Mouse (Mus musculus): ENCODE measurements at regions not wholly inside any gene's neighbourhood (a gene's known extent, or its start where the extent isn't known, plus 50 kb on each side); places are given as distances from the start of the nearest gene placed in this dataset.

- no peak for DNase-seq (ENCODE audit: low spot score in 2 of 2)
These were observed 87.1 kb upstream of the Tmem150c start for GRCm38 (mm10) chr5:100246709-100247108.

DNA sequence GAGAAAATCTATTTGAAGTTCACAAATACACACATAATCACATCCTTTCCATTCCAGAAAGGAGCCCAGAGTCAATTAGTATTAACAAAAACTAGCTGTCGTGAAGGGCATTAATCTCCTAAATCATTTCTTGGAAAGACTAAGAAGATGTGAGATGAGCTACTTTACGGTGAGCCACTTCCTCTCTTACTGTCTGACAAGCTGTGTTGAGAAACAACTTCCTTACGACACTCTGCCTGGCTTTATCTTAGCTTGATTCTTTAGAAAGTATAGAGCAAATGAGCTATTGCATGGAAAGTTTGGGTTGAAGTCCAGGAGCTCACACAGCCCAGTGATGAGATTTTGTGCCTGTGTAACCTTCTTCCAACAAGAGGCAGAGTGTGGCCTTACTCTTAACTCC is 85.2 kb upstream of the Tmem150c start:
- DNase-seq (ENCODE audit: low spot score in 2 of 2): no peak

- peak; percentile 38 to 52 for DNase-seq (ENCODE audit: low spot score in 2 of 2)
These were observed 81.3 kb upstream of the Tmem150c start for GRCm38 (mm10) chr5:100240876-100241275.

- no peak for DNase-seq (ENCODE audit: low spot score in 2 of 2)
These were observed 80.0 kb upstream of the Tmem150c start for GRCm38 (mm10) chr5:100239632-100240031.

- no peak for DNase-seq (ENCODE audit: low spot score in 2 of 2)
These were observed 78.9 kb upstream of the Tmem150c start for GRCm38 (mm10) chr5:100238287-100239036.

GRCm38 (mm10) chr5:100237674-100238278 is 78.2 kb upstream of the Tmem150c start:
- no peak for DNase-seq (ENCODE audit: low spot score in 2 of 2)

DNA sequence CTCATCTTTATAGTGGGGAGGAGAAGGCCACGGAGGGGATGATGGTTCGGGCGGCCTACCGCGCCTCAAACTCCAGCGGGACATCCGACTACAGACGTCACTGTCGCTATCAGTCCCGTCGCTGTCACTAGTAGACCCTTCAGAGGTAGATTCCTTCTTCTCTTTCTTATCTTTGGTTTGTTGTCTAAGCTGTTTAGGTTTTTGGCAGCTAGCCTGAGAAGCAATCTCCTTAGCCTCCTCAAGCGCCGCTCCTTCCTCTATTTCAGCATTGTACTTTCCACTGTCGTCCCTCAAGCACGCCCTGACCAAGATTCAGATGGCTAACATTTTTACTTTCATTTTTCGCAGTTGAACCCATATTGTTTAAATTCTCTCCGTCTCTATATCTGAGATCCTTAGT is 76.7 kb upstream of the Tmem150c start:
- no peak for DNase-seq (ENCODE audit: low spot score in 2 of 2)

GRCm38 (mm10) chr5:100232076-100232475 is 72.5 kb upstream of the Tmem150c start:
- no peak for DNase-seq (ENCODE audit: low spot score in 2 of 2)

DNA sequence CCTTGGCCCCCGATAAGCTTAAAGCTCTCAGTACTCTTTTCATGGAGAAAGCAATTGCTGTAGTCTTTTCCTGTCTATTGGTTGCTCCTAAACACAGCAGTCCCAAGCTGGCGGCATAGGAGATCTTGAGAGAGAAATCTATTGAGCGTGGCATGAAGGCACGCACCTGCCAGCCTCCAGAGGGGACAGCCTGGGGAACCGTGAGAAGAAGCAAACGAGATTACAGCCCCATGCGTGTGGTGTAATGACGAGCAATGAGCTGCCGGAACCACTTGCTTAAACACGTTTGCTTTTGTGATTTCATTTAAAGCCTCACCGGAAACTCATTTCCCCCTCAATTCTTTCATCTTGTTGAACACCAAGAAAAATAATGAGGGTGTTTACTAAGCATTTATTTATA is 72.0 kb upstream of the Tmem150c start:
- DNase-seq (ENCODE audit: low spot score in 2 of 2): no peak

DNA sequence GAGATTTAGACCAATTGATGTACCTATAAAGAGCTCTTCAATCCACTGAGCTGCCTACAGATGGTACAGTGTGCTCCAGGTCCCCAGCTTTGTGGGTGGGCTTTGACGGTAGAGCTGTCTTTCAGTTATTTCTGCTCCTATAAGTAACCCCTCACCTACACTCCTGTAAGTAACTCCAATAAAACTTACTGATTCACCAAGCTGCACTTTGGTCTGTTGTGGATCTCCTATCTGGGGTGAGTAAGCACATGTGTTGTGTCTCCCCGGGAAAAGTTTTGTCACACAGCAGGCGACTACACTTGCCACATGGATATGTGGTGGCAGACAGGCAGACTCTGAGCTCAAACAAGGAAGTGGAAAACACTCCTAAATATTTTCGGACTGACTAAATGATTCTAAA is 70.4 kb upstream of the Tmem150c start:
- no peak for DNase-seq (ENCODE audit: low spot score in 2 of 2)

DNA sequence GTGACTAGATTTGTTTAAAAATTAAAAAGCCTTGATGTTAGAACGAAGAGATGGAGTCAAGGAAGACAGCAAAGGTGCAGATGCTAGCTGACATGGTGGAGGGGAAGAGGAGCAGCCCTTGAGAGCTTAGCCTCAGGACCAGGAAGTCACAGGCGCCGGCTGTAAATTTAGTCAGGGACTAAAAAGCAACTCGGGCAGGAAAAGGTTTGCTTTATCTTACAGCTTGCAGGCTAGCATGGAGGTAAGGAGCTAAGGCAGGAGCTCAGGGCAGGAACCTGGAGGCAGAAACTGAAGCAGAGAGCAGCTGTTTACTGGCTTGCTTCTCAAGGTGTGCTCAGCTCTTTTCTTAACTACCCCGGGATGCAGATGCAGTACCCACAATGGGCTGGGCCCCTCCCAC is 68.3 kb upstream of the Tmem150c start:
- DNase-seq (ENCODE audit: low spot score in 2 of 2): no peak

- DNase-seq (ENCODE audit: low spot score in 2 of 2): no peak
These were observed 67.1 kb upstream of the Tmem150c start for GRCm38 (mm10) chr5:100226571-100227235.

GRCm38 (mm10) chr5:100225491-100225890 is 65.9 kb upstream of the Tmem150c start:
- no peak for DNase-seq (ENCODE audit: low spot score in 2 of 2)

DNA sequence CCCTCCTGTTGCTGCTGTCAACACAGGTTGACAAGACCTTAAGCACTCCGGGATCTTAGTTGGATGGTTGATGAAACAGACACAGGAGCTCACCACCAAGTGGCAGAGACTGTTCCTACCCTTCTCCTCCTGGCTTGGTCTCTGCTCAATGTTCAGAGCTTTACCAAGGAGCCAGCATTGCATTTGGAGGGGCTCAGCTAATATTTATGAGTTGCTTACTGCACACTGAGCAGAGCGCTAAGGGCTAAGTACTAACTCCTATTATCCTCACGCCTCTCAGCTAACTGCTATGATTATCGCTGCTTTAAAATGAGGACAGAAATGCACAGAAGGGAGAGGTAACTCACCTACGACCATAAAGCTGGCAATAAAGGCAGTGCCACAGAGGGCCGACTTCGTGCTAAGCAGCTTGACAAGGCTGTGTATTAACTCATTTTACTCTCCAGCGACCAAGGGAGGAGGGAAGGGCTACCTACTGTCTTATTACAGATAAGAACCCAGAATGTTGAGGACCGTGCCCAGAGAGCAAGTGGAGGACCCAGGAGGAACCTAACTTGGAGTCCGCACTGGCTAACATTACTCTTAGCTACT is 65.3 kb upstream of the Tmem150c start:
- DNase-seq (ENCODE audit: low spot score in 2 of 2): no peak

DNA sequence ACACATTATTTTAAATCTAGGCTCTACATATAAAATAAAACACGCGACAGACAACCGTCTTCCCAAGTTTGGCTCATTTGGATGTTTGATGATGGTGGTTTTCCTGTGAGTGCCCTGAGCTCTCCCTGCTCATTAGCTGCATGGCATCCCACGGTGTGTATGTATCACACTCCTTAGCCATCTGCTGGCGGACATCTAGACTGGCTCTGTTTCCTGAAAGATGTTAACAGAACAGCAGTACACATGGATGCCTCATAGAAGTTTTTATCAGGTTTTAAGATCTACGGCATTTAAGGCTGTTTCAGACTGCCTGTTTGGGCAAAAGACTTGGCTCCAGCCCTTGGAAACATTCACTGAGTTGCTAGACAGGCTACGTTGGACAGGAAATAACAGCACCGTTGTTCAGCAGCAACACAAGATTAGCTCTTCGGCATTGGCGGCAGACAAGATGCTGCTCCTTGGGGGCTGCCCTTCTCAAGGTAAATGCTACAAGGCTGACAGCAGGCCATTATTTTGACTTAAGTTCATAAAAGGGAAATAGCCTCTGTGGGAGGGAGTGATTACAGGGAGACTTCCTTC is 61.5 kb upstream of the Tmem150c start:
- peak in 1 of 2 experiments; percentile 27 for DNase-seq (ENCODE audit: low spot score in 2 of 2)

- DNase-seq (ENCODE audit: low spot score in 2 of 2): no peak
These were observed 60.7 kb upstream of the Tmem150c start for GRCm38 (mm10) chr5:100220320-100220719.

- DNase-seq (ENCODE audit: low spot score in 2 of 2): no peak
These were observed 58.7 kb upstream of the Tmem150c start for GRCm38 (mm10) chr5:100218256-100218851.

- no peak for DNase-seq (ENCODE audit: low spot score in 2 of 2)
These were observed 57.8 kb upstream of the Tmem150c start for GRCm38 (mm10) chr5:100217178-100218035.

GRCm38 (mm10) chr5:100213901-100214300 is 54.3 kb upstream of the Tmem150c start:
- DNase-seq (ENCODE audit: low spot score in 2 of 2): no peak

DNA sequence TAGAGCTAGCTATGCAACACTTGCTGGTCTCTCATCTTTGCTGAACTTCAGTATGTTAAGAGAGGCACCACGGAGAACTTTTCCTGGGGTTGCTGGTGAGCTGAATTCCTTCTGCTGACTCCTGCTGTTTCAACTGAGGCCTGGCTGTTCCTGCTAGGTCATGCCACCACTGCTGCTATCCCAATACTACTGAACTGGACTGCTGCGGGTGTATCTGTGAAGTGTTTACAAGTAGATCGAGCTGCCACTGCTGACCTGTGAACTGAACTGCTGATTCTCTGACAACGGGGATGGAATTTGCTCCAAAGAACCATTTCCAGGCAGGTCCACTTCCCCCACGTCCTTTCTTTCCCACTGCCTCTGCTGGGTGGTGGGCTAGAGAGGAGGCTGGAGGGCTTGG is 51.1 kb upstream of the Tmem150c start:
- DNase-seq (ENCODE audit: low spot score in 2 of 2): no peak

All from frontal cortex, postnatal 36 days (tissue).